8 mouse cellular contexts compared by ENCODE assay signal in genomic region chr15:84251227-84251626, GRCm38 (mm10). TPM values are rescaled to one million over a fixed set of nuclear protein-coding genes. Genes with fewer than 3 reads are reported as not detected.
DNase-seq lines count a peak whose midpoint lies in the region; ATAC-seq and TF ChIP-seq lines count a peak whose summit lies in the region.

No protein-coding gene starts in this region.

- peak; percentile 25 for DNase-seq in MN1 (ENCODE audit: low spot score)
- DNase-seq in adrenal gland, adult 8-10 months, result peak; percentile 66
- peak; percentile 62 to 75 for DNase-seq in gastrocnemius, adult 8-10 months (ENCODE audit: low spot score in 2 of 2)
- peak; percentile 39 for DNase-seq in kidney, postnatal 0 days (ENCODE audit: low spot score)
- no peak for DNase-seq in thymus, adult 18-20 months
- DNase-seq in right cerebral cortex, postnatal 14 days, result no peak
- DNase-seq in natural killer cell, adult 2 months (ENCODE audit: low spot score in 2 of 2), result no peak

- ATAC-seq in kidney, postnatal 0 days (replicated peaks; ENCODE audit: low FRiP score, low read depth), result no peak
- no peak for ATAC-seq in inflammation-experienced regulatory T-cells, adult 6 months

- no peak overlapping the region for H3K4me3 ChIP-seq in kidney, postnatal 0 days (replicated peaks; ENCODE audit: low read depth, low read length)

- H3K4me2 ChIP-seq in kidney, postnatal 0 days (ENCODE audit: low read length), result no peak overlapping the region

- H3K36me3 ChIP-seq in kidney, postnatal 0 days (ENCODE audit: insufficient read depth, low read length), result no peaks in the 10 kb centered on the region

- no peaks in the 10 kb centered on the region for H3K27me3 ChIP-seq in kidney, postnatal 0 days (ENCODE audit: insufficient read depth, low read length)

- WGBS in kidney, postnatal 0 days, result 24% methylated on average over 13 of the region's 13 CpGs

- H3K9ac ChIP-seq in kidney, postnatal 0 days (ENCODE audit: low read depth, low read length), result no peak overlapping the region

- H3K9me3 ChIP-seq in kidney, postnatal 0 days (replicated peaks; ENCODE audit: low read length), result no peaks in the 10 kb centered on the region

- TF ChIP-seq CTCF in kidney, postnatal 0 days (IDR thresholded peaks at IDR 0.05; ENCODE audit: low read depth), result no peak

- no peaks in the 10 kb centered on the region for H3K4me1 ChIP-seq in kidney, postnatal 0 days (replicated peaks; ENCODE audit: insufficient read depth, low read length)

- no peak overlapping the region for H3K27ac ChIP-seq in kidney, postnatal 0 days

RNA-seq across cellular contexts. Expression of gene Parvb, which starts 19.4 kb away (rescaled TPM):
- 10 to 100 TPM; 16.3 to 21.4 (median 19.9) TPM for total RNA-seq in adrenal gland, adult 8-10 months (2022)
- 10 to 100 TPM; 37.2 to 42.3 (median 41.6) TPM for total RNA-seq in gastrocnemius, adult 8-10 months (2022)
- polyA plus RNA-seq in kidney, postnatal 0 days (2015; fragmentation: Nextera tagmentation; extraction: Ambion mirVana), result 2.8 and 3.3 TPM in 2 replicates
- polyA plus RNA-seq in inflammation-experienced regulatory T-cells, adult 6 months (2017; shearing (Covaris generic)), result 1 to 10 TPM in 1 of 3 experiments, under 1 TPM in 1, not detected in 1; 0.89 to 2.1 TPM

RNA-seq across cellular contexts. Expression of gene Samm50, which starts 59.2 kb away (rescaled TPM):
- total RNA-seq in adrenal gland, adult 8-10 months (2022), result 100 to 1,000 TPM; 125 to 142 (median 131) TPM
- total RNA-seq in gastrocnemius, adult 8-10 months (2022), result 100 to 1,000 TPM; 182 to 205 (median 188) TPM
- 147 and 155 TPM in 2 replicates for polyA plus RNA-seq in kidney, postnatal 0 days (2015; fragmentation: Nextera tagmentation; extraction: Ambion mirVana)
- 10 to 100 TPM; 31.9 to 49.9 (median 46.9) TPM for polyA plus RNA-seq in inflammation-experienced regulatory T-cells, adult 6 months (2017; shearing (Covaris generic))

Comparison
In these comparisons a context has a peak if more than half of its experiments do, and no peak if none do; other contexts are left out.
1. DNase-seq: peak in MN1 (single experiment), adrenal gland, adult 8-10 months (single experiment), gastrocnemius, adult 8-10 months (2 of 2) and kidney, postnatal 0 days (single experiment); none in thymus, adult 18-20 months (0 of 2), right cerebral cortex, postnatal 14 days (single experiment) and natural killer cell, adult 2 months (0 of 2).